Mouse (Mus musculus) heart, postnatal 4 days (tissue): ENCODE data around the gene Aldh1l2. TPM values are rescaled to one million over a fixed set of nuclear protein-coding genes. Genes with fewer than 3 reads are reported as not detected.

Experiments used
- DNase-seq: peaks from one replicate; pipeline ENCODE4 v3.0.0; 2021
- total RNA-seq, 2 experiments: library from RNA; stranded (reverse); gene quantifications; 2 replicates each; pipeline ENCODE4 v1.2.3; 2021

Aldh1l2 gene
- total RNA-seq, 2 experiments from 2014 or later, result 31.3 to 36.3 TPM

GRCm38 (mm10) chr10:83448582-83448981, 85.4 kb downstream of the Aldh1l2 start:
- DNase-seq, result no peak

Other genes with a start within 250 kb of the Aldh1l2 start
- 1 to 10 TPM; 1.7 to 2.3 TPM for gene Slc41a2, start 196.3 kb downstream of the Aldh1l2 start, total RNA-seq
- 1 to 10 TPM; 1.1 TPM for gene D10Wsu102e, start 173.9 kb downstream of the Aldh1l2 start, total RNA-seq
- 10 to 100 TPM; 14.1 to 14.9 TPM for gene Washc4, start 9.6 kb upstream of the Aldh1l2 start, total RNA-seq
- gene Appl2, start 114.6 kb upstream of the Aldh1l2 start, total RNA-seq, result 10 to 100 TPM; 31.6 to 35.5 TPM
- 10 to 100 TPM; 18.4 to 19.2 TPM for gene 1500009L16Rik, start 188.7 kb upstream of the Aldh1l2 start, total RNA-seq